Mouse (Mus musculus) ES-Bruce4 (cell line): ENCODE results near the gene Col11a2.

Experiments used
- CTCF ChIP-seq: IDR thresholded peaks from one replicate; pipeline ENCODE4 v1.8.1; 2011; ENCODE audit warnings: low read depth, low read length
- EP300 ChIP-seq: IDR thresholded peaks from 2 replicates; pipeline ENCODE4 v1.6.1; 2011; ENCODE audit warnings: low read depth, low read length; ENCODE audit not compliant: insufficient read depth
- POLR2A ChIP-seq: IDR thresholded peaks from one replicate; pipeline ENCODE4 v1.8.1; 2011; ENCODE audit warnings: low read length; ENCODE audit not compliant: insufficient read depth

DNA sequence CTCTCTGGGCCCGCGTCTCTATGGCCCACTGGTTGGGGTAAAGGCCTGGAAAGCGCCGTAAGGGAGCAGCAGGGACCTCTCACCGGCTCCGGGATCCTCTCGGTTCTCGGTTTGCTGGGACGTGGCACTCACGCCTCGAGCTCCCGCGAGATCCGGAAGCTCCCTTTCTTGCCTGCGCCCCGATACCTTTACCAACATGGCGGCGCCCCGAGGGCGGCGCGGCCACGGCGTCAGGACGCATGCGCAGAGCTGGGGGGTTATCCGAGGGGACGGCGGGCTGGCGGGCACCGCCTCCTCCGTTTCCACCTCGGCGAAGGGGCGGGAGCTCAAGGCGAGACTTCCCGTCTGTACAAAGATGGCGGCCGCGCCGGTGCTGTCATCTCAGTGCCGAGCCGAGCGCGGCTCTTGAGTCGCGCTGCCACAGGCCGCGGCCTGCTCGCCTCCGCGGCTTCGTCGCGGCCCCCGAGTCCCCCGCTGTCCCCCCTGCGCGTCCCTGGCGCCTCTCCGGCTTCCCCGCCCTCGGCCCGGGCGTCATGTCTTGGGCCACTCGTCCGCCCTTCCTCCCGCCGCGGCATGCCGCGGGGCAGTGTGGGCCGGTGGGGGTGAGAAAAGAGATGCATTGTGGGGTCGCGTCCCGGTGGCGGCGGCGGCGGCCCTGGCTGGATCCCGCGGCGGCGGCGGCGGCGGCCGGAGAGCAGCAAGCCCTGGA is 7.6 kb upstream of the Col11a2 start, which contains the start of the genes Slc39a7 and Rxrb:
- TF ChIP-seq CTCF (no peak), EP300 (peak; percentile 39; the same call in 1 of the 2 replicates), POLR2A (peak; percentile 40)
